Mouse (Mus musculus): ENCODE results near the gene Ugt2b36.
"Not testable (repeated sequence)": the region's sequence is repeated elsewhere in the genome, so short reads cannot be mapped to it uniquely, and the experiment has no call there.

The Ugt2b36 gene

GRCm38 (mm10) chr5:87092346-87093027 lies at the start of gene Ugt2b36:
Ugt2b36 (minus strand) TSS chr5:87092555.
- in situ Hi-C loops (cut with MboI, MseI), result no loop called here

GRCm38 (mm10) chr5:87140196-87140595 lies 47.8 kb upstream of the Ugt2b36 start, which contains the start of gene Ugt2b5:
Ugt2b5 (minus strand) TSS chr5:87140318.
- in situ Hi-C loops (cut with MboI, MseI), result not testable (repeated sequence)

- in situ Hi-C loops (cut with MboI, MseI), result not testable (repeated sequence)
These were observed 11.3 kb upstream of the Ugt2b36 start for GRCm38 (mm10) chr5:87103697-87104096.

GRCm38 (mm10) chr5:87091111-87091510 lies 1.2 kb downstream of the Ugt2b36 start:
- in situ Hi-C loops (cut with MboI, MseI), result no loop called here

GRCm38 (mm10) chr5:87089264-87089663 lies 3.1 kb downstream of the Ugt2b36 start:
- in situ Hi-C loops (cut with MboI, MseI), result no loop called here

GRCm38 (mm10) chr5:87086269-87086668 lies 6.1 kb downstream of the Ugt2b36 start:
- in situ Hi-C loops (cut with MboI, MseI), result no loop called here

GRCm38 (mm10) chr5:87030624-87031023 lies 61.7 kb downstream of the Ugt2b36 start:
- in situ Hi-C loops (cut with MboI, MseI), result no loop called here

- in situ Hi-C loops (cut with MboI, MseI), result no loop called here
These were observed 65.0 kb downstream of the Ugt2b36 start for GRCm38 (mm10) chr5:87027359-87027758.
